Mouse (Mus musculus): ENCODE measurements around the gene Mfsd10. TPM values are rescaled to one million over a fixed set of nuclear protein-coding genes. Genes with fewer than 3 reads are reported as not detected.

Gene Mfsd10
- polyA plus RNA-seq, 1 experiment from 2014 or later, result 72.2 TPM

DNA sequence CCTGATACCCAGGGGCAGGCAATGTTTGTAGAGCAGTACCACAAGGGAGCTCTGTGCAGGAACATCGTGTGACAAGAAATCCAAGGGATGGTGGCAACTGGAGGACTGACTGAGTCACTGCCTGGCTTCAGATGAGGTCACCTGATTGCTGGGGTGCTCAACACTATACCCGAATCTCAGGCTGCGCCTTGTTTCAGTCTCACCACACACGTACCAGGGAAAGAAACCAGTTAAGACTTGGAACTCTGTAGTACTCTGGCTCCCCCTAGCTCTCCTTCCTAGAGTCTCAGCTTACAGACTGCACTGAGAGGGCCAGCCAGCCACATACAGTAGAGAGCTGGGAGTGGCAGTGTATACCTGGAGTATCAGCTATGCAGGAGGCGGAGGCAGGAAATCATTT lies 5.9 kb upstream of the Mfsd10 start:
- Histone ChIP-seq H3K4me3 (no peak overlapping the region), H3K9me3 (replicated peaks) (no peaks in the 10 kb centered on the region), H3K4me2 (no peak overlapping the region), H3K9ac (no peak overlapping the region), H3K4me1 (replicated peaks) (no peaks in the 10 kb centered on the region), H3K36me3 (peaks cover 89% of the 10 kb centered on the region), H3K27me3 (replicated peaks) (no peaks in the 10 kb centered on the region), H3K27ac (ENCODE audit: poor library complexity, severe bottlenecking) (no peak overlapping the region)
- ATAC-seq (ENCODE audit: insufficient number of reproducible peaks, low FRiP score), result no peak
- 75% methylated on average over 5 of the region's 5 CpGs for WGBS

DNA sequence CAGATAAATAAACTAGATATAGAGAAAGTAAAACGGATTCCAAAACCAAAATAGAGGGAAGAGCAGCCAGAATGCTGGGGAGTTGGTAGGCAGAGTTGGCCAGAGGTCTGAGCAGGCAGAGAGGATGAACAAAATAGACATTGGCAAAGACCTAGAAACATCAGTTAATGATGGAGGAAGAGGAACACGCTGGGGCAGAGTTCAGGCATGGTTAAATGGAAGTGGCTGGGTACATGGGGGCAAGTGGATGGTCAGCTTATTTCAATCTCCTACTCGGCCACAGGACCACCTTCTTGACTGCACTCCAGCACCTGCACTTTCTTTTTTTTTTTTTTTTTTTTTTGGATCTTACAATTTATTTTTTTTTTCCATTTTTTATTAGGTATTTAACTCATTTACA lies 5.0 kb upstream of the Mfsd10 start:
- Histone ChIP-seq H3K9ac (no peak overlapping the region), H3K4me3 (no peak overlapping the region), H3K36me3 (peaks cover 84% of the 10 kb centered on the region), H3K4me1 (replicated peaks) (peaks cover 8% of the 10 kb centered on the region), H3K4me2 (no peak overlapping the region), H3K27me3 (replicated peaks) (no peaks in the 10 kb centered on the region), H3K27ac (ENCODE audit: poor library complexity, severe bottlenecking) (no peak overlapping the region), H3K9me3 (replicated peaks) (no peaks in the 10 kb centered on the region)
- WGBS, result 84% methylated on average over 3 of the region's 3 CpGs
- no peak for ATAC-seq (ENCODE audit: insufficient number of reproducible peaks, low FRiP score)

- Histone ChIP-seq H3K4me2 (peak overlapping the region; percentile 92), H3K36me3 (peaks cover 73% of the 10 kb centered on the region), H3K4me1 (replicated peaks) (peaks cover 22% of the 10 kb centered on the region), H3K4me3 (peak overlapping the region; percentile 66; the same call in 1 of the 2 replicates), H3K9me3 (replicated peaks) (no peaks in the 10 kb centered on the region), H3K9ac (peak overlapping the region; percentile 77; the same call in 1 of the 2 replicates), H3K27ac (ENCODE audit: poor library complexity, severe bottlenecking) (no peak overlapping the region; the same call in 1 of the 2 replicates), H3K27me3 (replicated peaks) (no peaks in the 10 kb centered on the region)
- no peak for ATAC-seq (ENCODE audit: insufficient number of reproducible peaks, low FRiP score)
- WGBS, result 79% methylated on average over 7 of the region's 7 CpGs
Measured at GRCm38 (mm10) chr5:34637591-34638156, 662 bp upstream of the Mfsd10 start.

GRCm38 (mm10) chr5:34635665-34636192 lies 1.3 kb downstream of the Mfsd10 start:
- peak overlapping the region; percentile 55; the same call in 1 of the 2 replicates for H3K9ac ChIP-seq
- H3K4me1 ChIP-seq (replicated peaks), result peaks cover 22% of the 10 kb centered on the region
- no peaks in the 10 kb centered on the region for H3K27me3 ChIP-seq (replicated peaks)
- peak overlapping the region; percentile 92 for H3K4me2 ChIP-seq
- no peak for ATAC-seq (ENCODE audit: insufficient number of reproducible peaks, low FRiP score)
- no peaks in the 10 kb centered on the region for H3K9me3 ChIP-seq (replicated peaks)
- WGBS, result 49% methylated on average over 10 of the region's 10 CpGs
- H3K27ac ChIP-seq (ENCODE audit: poor library complexity, severe bottlenecking), result peak overlapping the region; percentile 14; the same call in 1 of the 2 replicates
- H3K36me3 ChIP-seq, result peaks cover 79% of the 10 kb centered on the region
- H3K4me3 ChIP-seq, result peak overlapping the region; percentile 66

DNA sequence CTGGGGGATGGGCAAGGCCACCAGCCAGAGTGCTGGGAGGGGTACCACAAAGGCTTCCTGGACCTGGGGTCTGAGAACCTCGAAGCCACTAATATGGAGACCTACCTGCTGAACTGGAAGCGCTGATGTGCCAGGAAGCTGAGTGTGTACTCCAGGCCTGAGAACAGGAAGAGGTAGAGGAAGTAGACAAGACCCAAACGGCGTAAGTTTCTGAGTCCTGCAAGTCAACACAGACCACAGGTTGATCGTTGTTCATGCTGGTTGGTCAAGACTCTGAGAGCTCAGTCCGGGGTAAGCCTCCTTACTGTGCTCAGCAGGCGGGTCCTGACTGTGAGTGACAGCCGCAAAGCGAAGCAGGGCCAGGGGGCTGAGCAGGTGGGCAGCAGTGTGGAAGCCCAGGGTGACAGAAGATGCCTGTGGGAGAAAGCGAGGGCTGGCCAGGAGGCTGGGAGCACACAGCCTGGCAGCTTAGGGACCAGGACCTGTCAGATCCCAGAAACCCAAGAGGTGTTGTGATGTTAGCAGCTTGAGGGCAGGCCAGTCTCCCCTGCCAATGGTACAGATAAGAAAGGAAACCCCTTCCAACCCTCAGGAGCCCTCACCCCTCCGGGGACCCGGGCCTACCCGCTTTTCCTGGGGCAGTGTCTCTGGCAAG lies 2.1 kb downstream of the Mfsd10 start:
- H3K9ac ChIP-seq, result peak overlapping the region; percentile 16; the same call in 1 of the 2 replicates
- H3K4me3 ChIP-seq, result no peak overlapping the region
- peaks cover 79% of the 10 kb centered on the region for H3K36me3 ChIP-seq
- 88% methylated on average over 13 of the region's 13 CpGs for WGBS
- no peaks in the 10 kb centered on the region for H3K27me3 ChIP-seq (replicated peaks)
- peaks cover 22% of the 10 kb centered on the region for H3K4me1 ChIP-seq (replicated peaks)
- H3K4me2 ChIP-seq, result 0 out of 2 replicates have a peak overlapping the region, but pooled peaks have one; percentile 92
- no peak for ATAC-seq (ENCODE audit: insufficient number of reproducible peaks, low FRiP score)
- H3K27ac ChIP-seq (ENCODE audit: poor library complexity, severe bottlenecking), result no peak overlapping the region
- no peaks in the 10 kb centered on the region for H3K9me3 ChIP-seq (replicated peaks)

GRCm38 (mm10) chr5:34633641-34634040 lies 3.4 kb downstream of the Mfsd10 start:
- H3K27ac ChIP-seq (ENCODE audit: poor library complexity, severe bottlenecking), result no peak overlapping the region
- H3K4me2 ChIP-seq, result no peak overlapping the region
- peaks cover 79% of the 10 kb centered on the region for H3K36me3 ChIP-seq
- H3K9ac ChIP-seq, result no peak overlapping the region; the same call in 1 of the 2 replicates
- 77% methylated on average over 4 of the region's 4 CpGs for WGBS
- peaks cover 22% of the 10 kb centered on the region for H3K4me1 ChIP-seq (replicated peaks)
- H3K27me3 ChIP-seq (replicated peaks), result no peaks in the 10 kb centered on the region
- no peaks in the 10 kb centered on the region for H3K9me3 ChIP-seq (replicated peaks)
- no peak for ATAC-seq (ENCODE audit: insufficient number of reproducible peaks, low FRiP score)
- H3K4me3 ChIP-seq, result no peak overlapping the region

GRCm38 (mm10) chr5:34632996-34633395 lies 4.0 kb downstream of the Mfsd10 start:
- no peaks in the 10 kb centered on the region for H3K9me3 ChIP-seq (replicated peaks)
- peaks cover 22% of the 10 kb centered on the region for H3K4me1 ChIP-seq (replicated peaks)
- no peak overlapping the region for H3K9ac ChIP-seq
- no peak overlapping the region for H3K27ac ChIP-seq (ENCODE audit: poor library complexity, severe bottlenecking)
- 81% methylated on average over 2 of the region's 2 CpGs for WGBS
- no peaks in the 10 kb centered on the region for H3K27me3 ChIP-seq (replicated peaks)
- H3K4me3 ChIP-seq, result no peak overlapping the region
- no peak overlapping the region for H3K4me2 ChIP-seq
- no peak for ATAC-seq (ENCODE audit: insufficient number of reproducible peaks, low FRiP score)
- H3K36me3 ChIP-seq, result peaks cover 79% of the 10 kb centered on the region

DNA sequence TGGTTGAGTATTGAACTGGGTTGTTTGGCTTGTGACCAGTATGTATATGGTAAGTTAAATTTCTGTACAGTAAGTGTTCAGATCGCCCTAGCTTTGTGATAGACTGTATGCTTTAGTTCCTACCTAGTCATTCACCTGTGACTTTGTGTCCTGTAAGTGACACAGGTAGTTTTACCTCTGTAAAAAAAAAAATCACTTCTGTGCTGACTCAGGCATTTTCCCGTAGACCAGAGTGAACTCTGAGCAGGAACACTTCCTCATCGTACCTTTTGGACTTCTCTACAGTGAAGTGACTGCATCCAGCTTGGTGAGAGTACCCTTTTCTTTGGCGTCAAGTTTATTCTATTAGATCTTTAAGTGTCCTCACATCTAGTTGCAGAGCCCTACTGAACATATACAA lies 27.0 kb downstream of the Mfsd10 start:
- Histone ChIP-seq H3K4me3 (no peak overlapping the region), H3K27ac (ENCODE audit: poor library complexity, severe bottlenecking) (no peak overlapping the region), H3K9me3 (replicated peaks) (no peaks in the 10 kb centered on the region), H3K4me2 (no peak overlapping the region), H3K4me1 (replicated peaks) (peaks cover 5% of the 10 kb centered on the region), H3K9ac (no peak overlapping the region), H3K27me3 (replicated peaks) (no peaks in the 10 kb centered on the region), H3K36me3 (peaks cover 78% of the 10 kb centered on the region)
- no peak for ATAC-seq (ENCODE audit: insufficient number of reproducible peaks, low FRiP score)
- 84% methylated on average over 4 of the region's 4 CpGs for WGBS

GRCm38 (mm10) chr5:34608226-34608625 lies 28.8 kb downstream of the Mfsd10 start:
- Histone ChIP-seq H3K9ac (no peak overlapping the region), H3K27me3 (replicated peaks) (no peaks in the 10 kb centered on the region), H3K4me3 (no peak overlapping the region), H3K4me2 (no peak overlapping the region), H3K36me3 (peaks cover 70% of the 10 kb centered on the region), H3K27ac (ENCODE audit: poor library complexity, severe bottlenecking) (no peak overlapping the region), H3K4me1 (replicated peaks) (peaks cover 5% of the 10 kb centered on the region), H3K9me3 (replicated peaks) (no peaks in the 10 kb centered on the region)
- WGBS, result 51% methylated on average over 3 of the region's 3 CpGs
- ATAC-seq (ENCODE audit: insufficient number of reproducible peaks, low FRiP score), result no peak

- Histone ChIP-seq H3K9ac (no peak overlapping the region), H3K9me3 (replicated peaks) (no peaks in the 10 kb centered on the region), H3K4me1 (replicated peaks) (peaks cover 5% of the 10 kb centered on the region), H3K36me3 (peaks cover 72% of the 10 kb centered on the region), H3K4me3 (no peak overlapping the region), H3K27me3 (replicated peaks) (no peaks in the 10 kb centered on the region), H3K27ac (ENCODE audit: poor library complexity, severe bottlenecking) (no peak overlapping the region), H3K4me2 (no peak overlapping the region)
- ATAC-seq (ENCODE audit: insufficient number of reproducible peaks, low FRiP score), result no peak
- whole genome bisulfite sequencing, result 85% methylated on average over 8 of the region's 8 CpGs
Measured at GRCm38 (mm10) chr5:34607100-34607880, 29.7 kb downstream of the Mfsd10 start.

GRCm38 (mm10) chr5:34604576-34604975 lies 32.4 kb downstream of the Mfsd10 start:
- WGBS, result 84% methylated on average over 5 of the region's 5 CpGs
- no peak overlapping the region for H3K4me3 ChIP-seq
- no peak for ATAC-seq (ENCODE audit: insufficient number of reproducible peaks, low FRiP score)

More at GRCm38 (mm10) chr5:34604576-34604975, 32.4 kb downstream of the Mfsd10 start:
- Histone ChIP-seq H3K9me3 (replicated peaks) (no peaks in the 10 kb centered on the region), H3K9ac (no peak overlapping the region), H3K27me3 (replicated peaks) (no peaks in the 10 kb centered on the region), H3K27ac (ENCODE audit: poor library complexity, severe bottlenecking) (no peak overlapping the region), H3K4me2 (no peak overlapping the region), H3K36me3 (peaks cover 64% of the 10 kb centered on the region), H3K4me1 (replicated peaks) (peaks cover 5% of the 10 kb centered on the region)

Data from heart, embryonic 12.5 days (tissue).